Mouse (Mus musculus): Measurements from ENCODE around the gene H2-K1. TPM values are rescaled to one million over a fixed set of nuclear protein-coding genes. Genes with fewer than 3 reads are reported as not detected.
A peak's percentile ranks its signal among the peaks of the same experiment; 100 is the strongest.

Gene H2-K1
- 19.0 and 20.1 TPM in 2 replicates for polyA plus RNA-seq (2015; fragmentation: Nextera tagmentation; extraction: Ambion mirVana)

DNA sequence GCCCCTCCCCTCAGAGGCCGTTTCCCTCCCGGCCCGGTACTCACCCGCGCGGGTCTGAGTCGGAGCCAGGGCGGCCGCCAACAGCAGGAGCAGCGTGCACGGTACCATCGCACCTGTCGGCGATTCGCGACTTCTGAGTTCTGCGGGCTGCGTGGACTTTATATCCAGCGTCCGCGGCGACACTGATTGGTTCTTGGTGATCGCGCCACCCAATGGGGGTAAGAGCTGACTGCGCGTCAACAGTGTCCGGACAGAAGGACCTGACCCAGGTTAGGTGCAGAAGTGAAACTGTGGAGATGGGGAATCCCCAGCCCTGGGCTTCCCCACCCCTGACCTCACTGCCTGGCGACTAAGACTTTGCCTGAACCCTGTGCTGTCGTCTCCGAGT lies at the start of gene H2-K1:
TSS of gene H2-K1 (minus strand) at position 198 of the 388 bp plus-strand sequence.
- ATAC-seq (replicated peaks) = peak; percentile 70; the same call in 1 of the 2 replicates
- H3K27ac ChIP-seq = no peak within 1 kb of the TSS
- WGBS = under 1% methylated on average over 26 of the region's 30 CpGs

DNA sequence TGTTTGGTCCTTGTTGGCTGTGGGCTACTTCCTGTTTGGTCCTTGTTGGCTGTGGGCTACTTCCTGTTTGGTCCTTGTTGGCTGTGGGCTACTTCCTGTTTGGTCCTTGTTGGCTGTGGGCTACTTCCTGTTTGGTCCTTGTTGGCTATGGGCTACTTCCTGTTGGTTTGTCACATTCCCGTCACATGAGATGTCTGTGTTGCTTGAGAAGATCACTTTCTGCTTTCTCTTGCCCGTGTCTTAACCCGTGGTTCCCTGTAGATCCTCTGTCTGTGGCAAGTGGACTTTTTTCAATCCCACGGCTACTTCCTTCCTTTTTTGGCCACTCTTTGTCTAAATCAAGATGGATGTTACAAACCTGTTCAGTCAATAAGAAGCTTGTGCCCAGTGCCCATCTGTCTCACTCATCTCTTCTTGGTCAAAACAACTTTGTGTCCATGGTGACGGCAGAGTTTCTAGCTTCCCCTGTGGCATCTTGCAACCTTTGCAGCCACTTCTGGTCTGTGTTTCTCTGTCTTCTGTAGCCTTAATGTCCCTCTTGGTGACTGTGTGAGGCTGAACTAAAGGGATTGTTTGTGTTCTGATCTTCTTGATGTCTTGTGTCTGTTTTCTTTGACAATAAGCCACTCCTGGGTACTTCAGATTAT lies 47.4 kb upstream of the H2-K1 start:
- H3K9me3 ChIP-seq = no peaks in the 10 kb centered on the region
- no peaks in the 10 kb centered on the region for H3K36me3 ChIP-seq (replicated peaks)
- H3K27me3 ChIP-seq (replicated peaks) = no peaks in the 10 kb centered on the region
- no peak overlapping the region for H3K4me2 ChIP-seq
- H3K4me1 ChIP-seq = no peaks in the 10 kb centered on the region
- no peak overlapping the region for H3K9ac ChIP-seq
- H3K27ac ChIP-seq = no peak overlapping the region
- no peak for ATAC-seq (replicated peaks)
- WGBS = 93% methylated on average over 5 of the region's 5 CpGs
- no peak overlapping the region for H3K4me3 ChIP-seq

More for the DNA sequence above, at the start of gene H2-K1:
- Histone ChIP-seq H3K27me3 (replicated peaks) (peaks cover 33% of the 10 kb centered on the region), H3K9ac (peak within 1 kb of the TSS; percentile 56), H3K4me2 (peak within 1 kb of the TSS; percentile 98), H3K9me3 (no peaks in the 10 kb centered on the region), H3K36me3 (replicated peaks) (no peaks in the 10 kb centered on the region), H3K4me1 (peaks cover 13% of the 10 kb centered on the region), H3K4me3 (peak within 1 kb of the TSS; percentile 50)

DNA sequence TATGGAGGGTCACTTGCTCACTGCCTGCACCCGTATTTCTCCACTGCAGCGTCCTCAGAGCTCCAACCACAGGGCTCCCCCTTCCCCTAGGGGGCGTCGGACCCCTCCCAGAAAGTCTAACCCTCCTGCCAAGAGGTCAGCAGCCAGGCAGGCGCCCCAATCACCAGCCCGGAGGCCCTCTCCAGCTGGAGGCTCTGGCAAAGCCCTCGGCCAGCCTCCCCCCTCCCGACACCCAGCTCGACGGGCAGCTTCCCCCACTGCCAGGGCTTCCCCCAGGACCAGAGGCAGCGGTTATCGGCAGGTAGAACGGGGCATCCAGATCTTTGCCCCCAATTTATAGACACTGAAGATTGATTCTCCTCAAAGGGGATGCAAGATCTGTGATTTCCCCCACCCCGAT lies 45.8 kb upstream of the H2-K1 start:
- Histone ChIP-seq H3K9me3 (no peaks in the 10 kb centered on the region), H3K27ac (no peak overlapping the region), H3K4me2 (no peak overlapping the region), H3K4me3 (no peak overlapping the region), H3K9ac (no peak overlapping the region), H3K27me3 (replicated peaks) (no peaks in the 10 kb centered on the region), H3K36me3 (replicated peaks) (no peaks in the 10 kb centered on the region), H3K4me1 (no peaks in the 10 kb centered on the region)
- 81% methylated on average over 14 of the region's 14 CpGs for WGBS
- no peak for ATAC-seq (replicated peaks)

DNA sequence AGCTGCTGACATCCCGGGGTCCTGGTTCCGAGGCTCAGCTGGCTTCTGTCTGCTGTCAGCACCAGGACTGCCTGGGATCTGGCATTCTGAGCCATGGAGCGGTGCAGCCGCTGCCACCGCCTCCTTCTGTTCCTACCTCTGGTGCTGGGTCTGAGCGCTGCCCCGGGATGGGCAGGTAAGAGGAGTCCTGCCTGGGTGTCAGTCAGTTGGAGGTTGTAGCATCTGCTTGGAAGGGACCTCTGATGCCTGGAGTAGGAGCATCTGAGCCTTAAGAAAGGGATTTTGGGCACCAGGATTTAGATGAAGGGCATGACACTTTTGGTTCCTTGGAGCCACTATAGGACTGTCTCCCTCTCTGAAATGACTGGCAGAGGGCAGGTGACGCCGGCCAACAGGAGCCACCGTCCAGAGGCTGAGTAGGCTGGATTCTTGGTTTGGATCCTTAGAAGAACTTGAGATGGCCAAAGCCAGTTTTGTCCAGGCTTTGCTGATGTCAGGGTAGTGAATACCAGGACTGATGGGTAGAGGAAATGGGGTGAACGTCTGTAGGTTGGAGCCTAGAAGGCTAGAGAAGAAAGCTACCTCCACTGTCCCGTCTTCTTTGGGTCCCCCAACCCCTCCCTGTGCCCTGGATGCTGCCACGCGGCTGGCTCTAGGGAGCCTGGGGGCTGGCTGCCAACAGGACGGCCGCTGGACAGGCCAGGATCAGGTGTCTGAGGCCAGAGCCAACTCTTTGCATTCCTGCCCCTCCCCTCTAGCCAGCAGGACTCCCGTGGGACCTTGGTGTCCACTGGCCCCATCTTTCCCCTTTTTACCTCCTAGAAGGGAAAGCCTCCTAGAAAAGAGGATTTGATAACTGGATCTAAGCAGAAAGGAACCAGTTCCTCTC lies 39.7 kb upstream of the H2-K1 start:
- ATAC-seq (replicated peaks) = 0 out of 2 replicates have a peak, but pooled peaks have one; percentile 2
- peak overlapping the region; percentile 51 for H3K4me2 ChIP-seq
- peaks cover 18% of the 10 kb centered on the region; the same call in 1 of the 2 replicates for H3K36me3 ChIP-seq (replicated peaks)
- peak overlapping the region; percentile 23 for H3K4me3 ChIP-seq
- H3K9ac ChIP-seq = peak overlapping the region; percentile 33; the same call in 1 of the 2 replicates
- no peaks in the 10 kb centered on the region for H3K9me3 ChIP-seq
- H3K27ac ChIP-seq = no peak overlapping the region; the same call in 1 of the 2 replicates
- H3K27me3 ChIP-seq (replicated peaks) = no peaks in the 10 kb centered on the region
- WGBS = 27% methylated on average over 17 of the region's 17 CpGs
- H3K4me1 ChIP-seq = peaks cover 25% of the 10 kb centered on the region

DNA sequence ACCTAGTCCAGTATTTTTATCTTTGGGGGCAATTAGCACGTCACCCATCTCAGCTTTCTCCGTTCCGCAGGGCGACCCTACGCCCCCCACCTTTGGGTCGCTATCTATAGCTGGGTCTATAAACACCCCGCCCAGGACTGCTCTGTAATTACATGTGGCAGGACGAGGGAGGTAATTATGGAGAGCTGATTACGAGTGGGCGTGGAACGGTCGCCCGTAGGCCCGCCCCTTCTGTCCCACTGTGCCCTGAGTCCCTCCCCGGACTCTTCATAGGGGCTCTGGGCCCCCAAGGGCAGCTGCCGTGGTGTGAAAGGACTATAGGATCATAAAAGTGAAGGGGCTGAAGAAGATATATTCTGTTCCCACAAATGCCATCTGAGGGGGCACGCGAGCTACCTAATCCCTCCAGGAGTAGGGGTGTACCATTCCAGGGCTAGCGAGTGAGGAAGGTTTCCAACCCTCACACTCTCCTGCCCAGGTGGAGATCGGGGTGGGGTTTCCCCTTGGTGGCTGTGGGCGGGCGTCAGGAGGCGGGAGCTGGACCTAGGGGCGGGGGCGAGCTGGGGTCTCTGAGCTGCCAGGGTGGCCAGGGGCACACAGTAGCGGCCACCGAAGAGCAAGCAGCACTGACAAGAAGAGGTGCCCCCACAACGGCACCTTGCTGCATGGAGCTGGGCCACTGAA lies 38.9 kb upstream of the H2-K1 start, which contains the start of gene Col11a2:
TSS of gene Col11a2 (plus strand) at position 560 of the 684 bp plus-strand sequence.
- Histone ChIP-seq H3K27ac (no peak within 1 kb of the TSS; the same call in 1 of the 2 replicates), H3K4me3 (peak within 1 kb of the TSS; percentile 23), H3K36me3 (replicated peaks) (peaks cover 23% of the 10 kb centered on the region), H3K9me3 (no peaks in the 10 kb centered on the region), H3K9ac (peak within 1 kb of the TSS; percentile 33), H3K27me3 (replicated peaks) (no peaks in the 10 kb centered on the region), H3K4me2 (peak within 1 kb of the TSS; percentile 51), H3K4me1 (peaks cover 25% of the 10 kb centered on the region)
- ATAC-seq (replicated peaks) = peak; percentile 62
- WGBS = 13% methylated on average over 28 of the region's 28 CpGs

DNA sequence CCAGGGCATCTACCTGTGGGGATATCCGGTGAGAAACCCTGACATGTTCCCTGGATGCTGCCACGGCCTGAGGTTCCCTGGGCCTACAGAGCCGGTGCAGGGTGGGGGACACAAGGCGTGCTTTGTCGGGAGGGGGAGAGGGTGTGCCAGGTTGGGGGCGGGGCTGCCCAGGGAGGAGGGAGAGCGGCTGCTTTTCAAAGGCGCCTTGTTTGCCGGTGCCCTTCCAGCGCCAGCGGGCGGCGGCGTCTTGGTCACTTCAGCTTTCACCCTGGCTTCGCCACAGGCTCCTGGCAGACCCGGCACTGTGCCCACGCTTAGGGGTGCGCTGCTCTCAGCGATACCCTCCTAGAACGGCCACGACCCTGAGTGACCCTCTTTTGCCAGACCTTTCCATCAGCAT lies 38.3 kb upstream of the H2-K1 start:
- Histone ChIP-seq H3K27me3 (replicated peaks) (no peaks in the 10 kb centered on the region), H3K9ac (peak overlapping the region; percentile 33; the same call in 1 of the 2 replicates), H3K9me3 (no peaks in the 10 kb centered on the region), H3K27ac (no peak overlapping the region), H3K4me2 (peak overlapping the region; percentile 51), H3K36me3 (replicated peaks) (peaks cover 23% of the 10 kb centered on the region), H3K4me3 (peak overlapping the region; percentile 23), H3K4me1 (peaks cover 31% of the 10 kb centered on the region)
- 9% methylated on average over 18 of the region's 21 CpGs for WGBS
- ATAC-seq (replicated peaks) = no peak

DNA sequence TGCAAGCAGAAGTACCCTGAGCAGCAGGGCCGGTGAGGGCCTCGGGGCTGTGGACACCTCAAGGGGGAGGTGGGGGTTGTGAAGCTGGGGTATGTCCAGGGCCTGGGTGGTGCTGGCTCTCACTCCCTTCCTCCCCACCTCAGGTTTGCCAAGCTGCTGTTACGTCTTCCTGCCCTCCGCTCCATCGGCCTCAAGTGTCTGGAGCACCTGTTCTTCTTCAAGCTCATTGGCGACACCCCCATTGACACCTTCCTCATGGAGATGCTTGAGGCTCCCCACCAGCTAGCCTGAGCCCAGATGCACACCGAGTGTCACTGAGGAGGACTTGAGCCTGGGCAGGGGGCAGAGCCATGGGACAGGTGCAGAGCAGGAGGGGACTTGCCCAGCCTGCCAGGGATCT lies 37.1 kb upstream of the H2-K1 start:
- no peak for ATAC-seq (replicated peaks)
- no peak overlapping the region for H3K9ac ChIP-seq
- H3K27ac ChIP-seq = no peak overlapping the region
- no peak overlapping the region for H3K4me3 ChIP-seq
- no peak overlapping the region for H3K4me2 ChIP-seq
- H3K4me1 ChIP-seq = peaks cover 42% of the 10 kb centered on the region
- H3K36me3 ChIP-seq (replicated peaks) = peaks cover 23% of the 10 kb centered on the region
- 96% methylated on average over 7 of the region's 7 CpGs for WGBS
- H3K27me3 ChIP-seq (replicated peaks) = no peaks in the 10 kb centered on the region
- H3K9me3 ChIP-seq = no peaks in the 10 kb centered on the region

DNA sequence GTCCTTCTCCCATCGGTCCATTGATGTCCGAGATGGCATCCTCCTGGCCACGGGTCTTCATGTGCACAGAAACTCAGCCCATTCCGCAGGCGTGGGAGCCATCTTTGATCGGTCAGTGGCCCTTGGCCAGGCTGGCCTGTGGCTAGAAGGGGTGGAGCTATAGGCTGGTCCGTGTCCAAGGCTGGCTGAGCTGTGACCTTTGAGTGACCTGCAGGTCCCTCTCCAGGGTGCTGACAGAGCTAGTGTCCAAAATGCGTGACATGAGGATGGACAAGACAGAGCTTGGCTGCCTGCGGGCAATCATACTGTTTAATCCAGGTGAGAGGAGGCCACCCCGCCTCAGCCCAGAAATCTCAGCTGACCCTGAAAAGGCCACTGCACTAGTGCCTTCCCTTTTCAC lies 36.5 kb upstream of the H2-K1 start:
- Histone ChIP-seq H3K27me3 (replicated peaks) (no peaks in the 10 kb centered on the region), H3K9me3 (no peaks in the 10 kb centered on the region)

DNA sequence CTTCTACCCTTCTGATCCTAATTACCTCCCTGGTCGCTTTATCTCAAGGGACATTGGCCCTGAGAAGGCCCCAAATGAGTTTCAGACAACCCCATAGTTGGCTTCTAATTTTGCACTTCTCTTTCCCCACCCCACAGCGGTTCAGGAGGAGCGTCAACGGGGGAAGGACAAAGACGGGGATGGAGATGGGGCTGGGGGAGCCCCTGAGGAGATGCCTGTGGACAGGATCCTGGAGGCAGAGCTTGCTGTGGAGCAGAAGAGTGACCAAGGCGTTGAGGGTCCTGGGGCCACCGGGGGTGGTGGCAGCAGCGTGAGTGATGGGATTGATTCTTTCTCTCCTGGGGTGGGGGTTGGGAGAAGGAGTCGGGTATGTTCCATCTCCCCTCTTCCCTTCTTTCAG lies 35.4 kb upstream of the H2-K1 start:
- Histone ChIP-seq H3K9me3 (no peaks in the 10 kb centered on the region), H3K4me1 (peaks cover 46% of the 10 kb centered on the region), H3K4me2 (no peak overlapping the region), H3K9ac (no peak overlapping the region), H3K4me3 (no peak overlapping the region), H3K27ac (no peak overlapping the region), H3K27me3 (replicated peaks) (no peaks in the 10 kb centered on the region), H3K36me3 (replicated peaks) (peaks cover 23% of the 10 kb centered on the region)
- no peak for ATAC-seq (replicated peaks)
- WGBS = 88% methylated on average over 9 of the region's 9 CpGs

More for the DNA sequence above, 36.5 kb upstream of the H2-K1 start:
- ATAC-seq (replicated peaks) = no peak
- Histone ChIP-seq H3K4me3 (no peak overlapping the region), H3K4me1 (peaks cover 42% of the 10 kb centered on the region), H3K4me2 (no peak overlapping the region), H3K9ac (no peak overlapping the region), H3K36me3 (replicated peaks) (peaks cover 23% of the 10 kb centered on the region), H3K27ac (no peak overlapping the region)
- WGBS = 81% methylated on average over 10 of the region's 10 CpGs

DNA sequence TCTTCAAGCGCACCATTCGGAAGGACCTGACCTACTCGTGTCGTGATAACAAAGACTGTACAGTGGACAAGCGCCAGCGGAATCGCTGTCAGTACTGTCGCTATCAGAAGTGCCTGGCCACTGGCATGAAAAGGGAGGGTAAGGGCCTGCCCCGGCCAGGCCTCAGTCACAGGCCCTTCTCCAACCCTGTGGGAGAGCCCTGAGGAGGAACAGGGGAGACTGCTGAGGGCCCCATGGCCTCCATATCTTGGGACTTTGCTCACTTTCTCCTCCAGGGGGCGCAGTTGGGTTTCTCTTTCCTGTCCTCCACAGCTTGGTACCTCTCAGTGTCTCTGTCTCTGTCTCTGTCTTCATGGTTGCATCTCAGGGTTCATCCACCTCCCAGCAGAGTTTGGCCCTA lies 33.9 kb upstream of the H2-K1 start:
- Histone ChIP-seq H3K9me3 (no peaks in the 10 kb centered on the region), H3K27ac (no peak overlapping the region), H3K4me3 (no peak overlapping the region), H3K4me2 (no peak overlapping the region), H3K4me1 (peaks cover 50% of the 10 kb centered on the region), H3K36me3 (replicated peaks) (peaks cover 27% of the 10 kb centered on the region), H3K9ac (no peak overlapping the region), H3K27me3 (replicated peaks) (no peaks in the 10 kb centered on the region)
- no peak for ATAC-seq (replicated peaks)
- 76% methylated on average over 10 of the region's 10 CpGs for WGBS

DNA sequence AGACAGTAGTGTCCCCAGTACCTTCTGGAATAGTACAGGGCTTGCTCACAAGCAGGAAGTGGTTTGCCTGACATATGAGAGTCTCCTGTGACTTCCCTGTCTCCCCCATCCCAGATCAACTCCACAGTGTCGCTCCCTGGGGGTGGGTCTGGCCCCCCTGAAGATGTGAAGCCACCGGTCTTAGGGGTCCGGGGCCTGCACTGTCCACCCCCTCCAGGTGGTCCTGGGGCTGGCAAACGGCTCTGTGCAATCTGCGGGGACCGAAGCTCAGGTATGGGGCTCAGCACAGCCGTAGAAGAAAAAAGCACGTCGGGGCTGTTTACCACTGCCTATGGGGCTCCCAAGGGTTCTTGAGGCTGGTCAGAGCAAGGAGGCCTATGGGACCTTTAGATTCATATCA lies 33.3 kb upstream of the H2-K1 start:
- Histone ChIP-seq H3K9me3 (no peaks in the 10 kb centered on the region), H3K4me3 (peak overlapping the region; percentile 71; the same call in 1 of the 2 replicates), H3K27ac (no peak overlapping the region), H3K9ac (no peak overlapping the region), H3K36me3 (replicated peaks) (peaks cover 32% of the 10 kb centered on the region), H3K27me3 (replicated peaks) (no peaks in the 10 kb centered on the region), H3K4me2 (peak overlapping the region; percentile 80), H3K4me1 (peaks cover 50% of the 10 kb centered on the region)
- no peak for ATAC-seq (replicated peaks)
- 93% methylated on average over 9 of the region's 9 CpGs for WGBS

DNA sequence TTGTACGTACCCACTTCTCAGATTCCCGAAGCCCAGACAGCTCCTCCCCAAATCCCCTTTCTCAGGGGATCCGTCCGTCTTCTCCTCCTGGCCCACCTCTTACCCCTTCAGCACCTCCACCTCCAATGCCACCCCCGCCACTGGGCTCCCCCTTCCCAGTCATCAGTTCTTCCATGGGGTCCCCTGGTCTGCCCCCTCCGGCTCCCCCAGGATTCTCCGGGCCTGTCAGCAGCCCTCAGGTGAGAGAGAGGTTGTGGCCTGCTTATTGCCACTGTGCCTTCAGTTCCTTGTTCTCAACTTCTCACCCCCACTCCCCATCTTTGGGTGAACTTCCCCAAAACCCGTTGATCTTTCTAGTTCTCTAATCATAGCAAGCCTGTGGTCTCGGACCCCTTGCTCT lies 32.7 kb upstream of the H2-K1 start:
- Histone ChIP-seq H3K4me2 (peak overlapping the region; percentile 80), H3K27ac (peak overlapping the region; percentile 99; the same call in 1 of the 2 replicates), H3K27me3 (replicated peaks) (no peaks in the 10 kb centered on the region), H3K4me1 (peaks cover 50% of the 10 kb centered on the region), H3K4me3 (peak overlapping the region; percentile 71), H3K36me3 (replicated peaks) (peaks cover 31% of the 10 kb centered on the region), H3K9ac (peak overlapping the region; percentile 75), H3K9me3 (no peaks in the 10 kb centered on the region)
- ATAC-seq (replicated peaks) = no peak
- WGBS = 48% methylated on average over 9 of the region's 9 CpGs

Data from midbrain, embryonic 15.5 days (tissue).